Mouse (Mus musculus) neural tube, embryonic 14.5 days (tissue): ENCODE measurements around the gene Mapk3. TPM values are rescaled to one million over a fixed set of nuclear protein-coding genes. Genes with fewer than 3 reads are reported as not detected.
"Not testable (repeated sequence)": the region's sequence is repeated elsewhere in the genome, so short reads cannot be mapped to it uniquely, and the experiment has no call there.

ENCODE experiments used
- ATAC-seq: fragments of 200-750 bp; cut with Nextera tagmentation; 2 replicates; pipeline ENCODE4 v1.8.0; 2017; ENCODE audit warnings: low read depth, mild to moderate bottlenecking, moderate TSS enrichment, moderate library complexity
- H3K27ac ChIP-seq: fragments of 300-500 bp; sonication (generic); 2 replicates; pipeline ENCODE4 v1.5.1; 2014; ENCODE audit warnings: low read depth, mild to moderate bottlenecking, control low read depth, low read length, moderate library complexity, mixed read lengths
- H3K27me3 ChIP-seq: fragments of 300-500 bp; sonication (generic); 2 replicates; pipeline ENCODE4 v1.6.1; 2014; ENCODE audit warnings: low read length; ENCODE audit not compliant: control insufficient read depth, insufficient read depth
- H3K36me3 ChIP-seq: fragments of 300-500 bp; sonication (generic); 2 replicates; pipeline ENCODE4 v1.6.1; 2014; ENCODE audit warnings: low read length, mixed read lengths; ENCODE audit not compliant: control insufficient read depth, insufficient read depth
- H3K4me1 ChIP-seq: fragments of 300-500 bp; sonication (generic); 2 replicates; pipeline ENCODE4 v1.6.1; 2014; ENCODE audit warnings: low read length; ENCODE audit not compliant: control insufficient read depth, insufficient read depth
- H3K4me2 ChIP-seq: fragments of 300-500 bp; sonication (generic); 2 replicates; pipeline ENCODE4 v1.6.1; 2014; ENCODE audit warnings: mild to moderate bottlenecking, low read depth, low read length, control low read depth
- H3K4me3 ChIP-seq: fragments of 300-500 bp; sonication (generic); 2 replicates; pipeline ENCODE4 v1.5.1; 2014; ENCODE audit warnings: low read depth, low read length, control low read depth, mixed read lengths
- H3K9ac ChIP-seq: fragments of 300-500 bp; sonication (generic); replicated peaks from 2 replicates; pipeline ENCODE4 v1.6.1; 2014; ENCODE audit warnings: low read depth, mild to moderate bottlenecking, control low read depth, low read length, mixed read lengths
- H3K9me3 ChIP-seq: fragments of 300-500 bp; sonication (generic); 2 replicates; pipeline ENCODE4 v1.6.1; 2016; ENCODE audit warnings: low read length; ENCODE audit not compliant: control insufficient read depth
- WGBS: fragments of 180-500 bp; shearing (Covaris S2); extraction: QIAGEN DNeasy Blood & Tissue Kit; methylation state at CpG from one replicate; pipeline ENCODE4 v1.1.7; 2014; 5-methylcytosine and 5-hydroxymethylcytosine counted together
- polyA plus RNA-seq: library from polyadenylated mRNA; unstranded; fragments of >200 nt; fragmentation: Nextera tagmentation; extraction: Ambion mirVana; gene quantifications from 2 replicates; pipeline ENCODE4 v1.2.1, GENCODE M21; 2014

Gene Mapk3
- polyA plus RNA-seq, 1 experiment from 2014 or later, result 85.9 TPM

DNA sequence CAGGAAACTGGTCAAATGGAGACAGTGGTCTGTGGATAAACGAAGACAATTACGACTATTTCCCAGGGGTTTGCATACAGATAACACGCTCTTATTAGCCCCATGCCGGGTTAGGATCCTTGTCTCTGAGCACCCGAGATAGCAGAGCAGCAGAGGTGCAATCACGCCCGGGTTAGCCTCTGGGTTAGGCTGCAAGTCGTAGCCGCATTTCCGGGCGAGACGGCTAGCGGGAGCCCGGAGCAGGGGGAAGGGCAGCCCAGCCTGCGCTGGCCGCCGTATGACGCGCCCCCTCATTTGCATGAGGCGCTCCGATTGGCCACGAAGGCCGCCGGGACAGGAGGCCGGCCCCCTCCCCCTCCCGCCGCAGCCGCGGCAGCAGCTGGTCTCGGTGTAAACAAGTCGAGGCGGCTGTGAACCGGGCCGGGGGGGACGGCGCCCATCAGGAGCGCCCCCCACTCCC is 17.2 kb downstream of the Mapk3 start, which contains the start of gene Ypel3:
Ypel3 (plus strand) TSS at position 358 of the 460 bp plus-strand sequence.
- Histone ChIP-seq H3K9ac (peak within 1 kb of the TSS; percentile 92), H3K4me3 (peak within 1 kb of the TSS; percentile 75), H3K27me3 (no peaks in the 10 kb centered on the region), H3K4me2 (peak within 1 kb of the TSS; percentile 88), H3K36me3 (no peaks in the 10 kb centered on the region), H3K4me1 (peaks cover 34% of the 10 kb centered on the region), H3K27ac (peak within 1 kb of the TSS; percentile 69), H3K9me3 (no peaks in the 10 kb centered on the region)
- WGBS, result under 1% methylated on average over 35 of the region's 37 CpGs
- ATAC-seq, result peak; percentile 88

DNA sequence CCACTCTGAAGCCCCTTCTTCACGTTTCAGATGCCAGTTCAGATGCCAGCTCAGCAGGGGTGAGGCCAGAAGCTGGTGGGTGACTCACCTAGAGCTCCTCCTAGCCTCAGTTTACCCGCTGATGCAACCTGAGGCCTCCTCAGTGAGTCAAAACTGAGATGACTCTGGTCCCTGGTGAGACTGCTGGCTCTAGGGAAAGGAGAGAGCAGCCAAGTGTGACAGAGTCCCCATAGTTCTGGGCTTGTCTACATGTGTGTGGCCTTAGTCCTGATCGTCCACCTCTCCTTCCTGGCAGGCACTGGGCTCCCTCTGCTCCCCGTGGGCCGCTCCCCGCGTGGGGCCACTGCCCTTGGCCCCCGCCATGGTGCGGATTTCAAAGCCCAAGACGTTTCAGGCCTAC is 18.1 kb downstream of the Mapk3 start:
- Histone ChIP-seq H3K4me2 (peak overlapping the region; percentile 88), H3K36me3 (no peaks in the 10 kb centered on the region), H3K4me3 (peak overlapping the region; percentile 75), H3K27ac (peak overlapping the region; percentile 69; the same call in 1 of the 2 replicates), H3K9me3 (no peaks in the 10 kb centered on the region), H3K9ac (peak overlapping the region; percentile 92), H3K4me1 (peaks cover 35% of the 10 kb centered on the region), H3K27me3 (no peaks in the 10 kb centered on the region)
- ATAC-seq, result no peak
- WGBS, result 53% methylated on average over 9 of the region's 10 CpGs

DNA sequence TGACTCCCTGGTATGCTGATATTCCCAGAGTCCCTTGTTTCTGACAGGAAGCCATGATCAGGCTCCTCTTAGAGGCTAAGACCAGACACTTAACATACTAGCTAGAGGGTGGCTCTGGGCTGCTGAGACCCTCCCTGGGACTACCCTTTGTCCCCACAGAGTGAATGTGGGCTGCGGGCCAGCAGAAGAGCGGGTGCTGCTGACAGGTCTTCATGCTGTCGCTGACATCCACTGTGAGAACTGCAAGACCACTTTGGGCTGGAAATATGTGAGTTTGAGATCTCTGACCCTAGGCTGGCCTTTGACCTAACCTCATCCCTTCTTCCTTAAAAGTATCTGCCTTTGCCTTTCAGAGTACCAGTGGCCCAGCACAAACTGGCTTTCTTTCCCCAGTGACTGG is 18.7 kb downstream of the Mapk3 start:
- WGBS, result 74% methylated on average over 3 of the region's 3 CpGs
- Histone ChIP-seq H3K4me3 (peak overlapping the region; percentile 75; the same call in 1 of the 2 replicates), H3K36me3 (no peaks in the 10 kb centered on the region; the same call in 1 of the 2 replicates), H3K4me1 (peaks cover 35% of the 10 kb centered on the region), H3K9ac (no peak overlapping the region), H3K9me3 (no peaks in the 10 kb centered on the region), H3K27ac (no peak overlapping the region), H3K27me3 (no peaks in the 10 kb centered on the region), H3K4me2 (peak overlapping the region; percentile 88)
- ATAC-seq, result no peak

DNA sequence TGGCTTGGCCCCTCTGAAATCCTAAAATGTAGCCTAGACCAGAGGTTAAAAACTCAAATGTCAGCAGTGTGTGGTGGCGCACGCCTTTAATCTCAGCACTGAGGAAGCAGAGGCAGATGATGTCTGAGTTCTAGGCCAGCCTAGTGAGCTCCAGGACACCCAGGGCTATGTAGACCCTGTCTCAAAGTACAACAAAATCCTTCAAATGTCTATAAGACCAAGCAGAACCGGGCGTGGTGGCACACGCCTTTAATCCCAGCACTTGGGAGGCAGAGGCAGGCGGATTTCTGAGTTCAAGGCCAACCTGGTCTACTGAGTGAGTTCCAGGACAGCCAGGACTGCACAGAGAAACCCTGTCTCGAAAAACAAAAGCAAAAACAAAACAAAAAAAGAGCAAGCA is 19.7 kb downstream of the Mapk3 start:
- not testable (repeated sequence) for H3K27me3 ChIP-seq, H3K27ac ChIP-seq, H3K36me3 ChIP-seq, ATAC-seq, H3K4me3 ChIP-seq, H3K9me3 ChIP-seq, H3K9ac ChIP-seq, H3K4me2 ChIP-seq
- WGBS, result 92% methylated on average over 7 of the region's 7 CpGs
- H3K4me1 ChIP-seq, result peaks cover 35% of the 10 kb centered on the region

DNA sequence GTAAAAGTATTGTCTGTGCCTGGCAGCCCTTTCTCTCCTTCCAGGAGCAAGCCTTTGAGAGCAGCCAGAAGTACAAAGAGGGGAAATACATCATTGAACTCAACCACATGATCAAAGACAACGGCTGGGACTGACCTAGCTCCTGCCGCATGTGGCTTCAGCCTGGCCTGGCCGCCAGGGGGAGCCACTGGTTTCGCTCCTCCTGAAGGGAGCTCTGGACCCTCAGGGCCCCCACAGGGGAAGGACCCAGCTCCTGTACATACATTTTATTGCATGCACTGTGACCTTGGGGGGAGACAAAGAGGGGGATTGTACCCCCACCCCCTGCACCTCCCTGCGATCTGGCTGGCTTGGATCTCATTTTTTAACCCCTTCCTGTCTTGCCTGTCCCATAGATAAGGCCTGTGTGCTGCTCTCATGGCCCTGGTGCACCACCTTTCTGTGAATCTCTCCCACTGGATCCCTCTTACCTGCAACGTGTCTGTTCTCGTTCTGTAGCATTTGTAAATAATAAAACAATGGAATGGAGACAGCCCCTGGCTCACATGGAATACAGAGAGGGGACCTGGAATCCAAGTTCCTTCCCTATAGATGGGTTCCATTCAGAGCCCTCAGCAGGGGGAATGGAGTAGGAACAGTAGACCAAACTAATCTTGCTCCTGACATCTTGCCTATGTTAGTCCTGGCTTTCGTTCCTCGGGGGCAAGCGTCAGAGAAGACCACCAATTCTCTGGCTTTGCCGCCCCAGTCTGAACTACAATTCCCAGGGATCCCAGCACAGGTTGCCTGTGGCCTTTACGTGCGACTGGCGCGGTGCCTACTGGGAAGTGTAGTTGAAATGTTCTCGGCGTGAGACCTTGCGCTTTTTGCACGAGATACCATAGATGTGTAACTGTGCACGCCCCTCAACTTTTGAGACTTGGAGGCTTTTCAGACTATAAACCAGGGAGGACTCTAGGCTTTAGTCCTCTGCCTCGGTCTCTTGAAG is 20.9 kb downstream of the Mapk3 start:
- peak overlapping the region; percentile 77 for H3K27ac ChIP-seq
- peak overlapping the region; percentile 96 for H3K4me2 ChIP-seq
- H3K4me3 ChIP-seq, result peak overlapping the region; percentile 36
- 3% methylated on average over 21 of the region's 21 CpGs for WGBS
- peak overlapping the region; percentile 56 for H3K9ac ChIP-seq
- no peaks in the 10 kb centered on the region for H3K9me3 ChIP-seq
- no peaks in the 10 kb centered on the region for H3K27me3 ChIP-seq
- H3K4me1 ChIP-seq, result peaks cover 35% of the 10 kb centered on the region
- peaks cover 6% of the 10 kb centered on the region for H3K36me3 ChIP-seq
- peak; percentile 75 for ATAC-seq

DNA sequence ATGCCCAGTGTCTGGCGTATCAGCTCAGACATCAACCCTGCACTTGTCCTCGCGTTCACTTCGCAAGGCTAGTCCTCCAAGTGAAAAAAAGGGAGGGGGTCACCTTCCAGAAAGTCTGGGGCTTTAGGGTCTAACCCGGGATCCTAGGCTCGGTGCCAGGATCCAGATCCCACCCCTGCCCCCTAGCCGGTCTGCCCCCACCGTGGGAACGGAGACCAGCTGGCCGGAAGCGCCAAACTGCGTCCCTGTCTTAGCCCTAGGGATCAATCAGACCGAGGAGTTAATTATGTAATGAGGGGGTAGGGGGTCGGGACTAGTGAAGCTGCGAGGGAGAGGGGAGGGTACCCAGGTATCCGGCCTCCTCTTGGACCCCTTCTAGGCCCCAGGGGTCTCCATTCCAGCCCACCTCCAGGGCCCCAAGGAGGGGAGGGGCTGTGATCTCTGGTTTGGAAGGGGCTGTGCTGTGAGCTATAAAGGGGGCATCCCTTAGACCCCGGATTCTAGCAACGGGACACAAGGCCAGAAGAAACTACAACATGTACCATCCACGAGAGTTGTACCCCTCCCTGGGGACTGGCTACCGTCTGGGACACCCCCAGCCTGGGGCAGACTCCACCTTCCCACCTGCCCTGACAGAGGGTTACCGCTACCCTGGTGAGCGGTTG is 21.7 kb downstream of the Mapk3 start, which contains the start of gene Tbx6:
Tbx6 (plus strand) TSS at position 513 of the 665 bp plus-strand sequence.
- Histone ChIP-seq H3K4me1 (peaks cover 29% of the 10 kb centered on the region), H3K27ac (peak within 1 kb of the TSS; percentile 77), H3K9me3 (no peaks in the 10 kb centered on the region), H3K27me3 (no peaks in the 10 kb centered on the region), H3K9ac (peak within 1 kb of the TSS; percentile 56), H3K36me3 (peaks cover 14% of the 10 kb centered on the region), H3K4me2 (peak within 1 kb of the TSS; percentile 96), H3K4me3 (peak within 1 kb of the TSS; percentile 36)
- ATAC-seq, result 0 out of 2 replicates have a peak, but pooled peaks have one; percentile 0
- 5% methylated on average over 22 of the region's 22 CpGs for WGBS

DNA sequence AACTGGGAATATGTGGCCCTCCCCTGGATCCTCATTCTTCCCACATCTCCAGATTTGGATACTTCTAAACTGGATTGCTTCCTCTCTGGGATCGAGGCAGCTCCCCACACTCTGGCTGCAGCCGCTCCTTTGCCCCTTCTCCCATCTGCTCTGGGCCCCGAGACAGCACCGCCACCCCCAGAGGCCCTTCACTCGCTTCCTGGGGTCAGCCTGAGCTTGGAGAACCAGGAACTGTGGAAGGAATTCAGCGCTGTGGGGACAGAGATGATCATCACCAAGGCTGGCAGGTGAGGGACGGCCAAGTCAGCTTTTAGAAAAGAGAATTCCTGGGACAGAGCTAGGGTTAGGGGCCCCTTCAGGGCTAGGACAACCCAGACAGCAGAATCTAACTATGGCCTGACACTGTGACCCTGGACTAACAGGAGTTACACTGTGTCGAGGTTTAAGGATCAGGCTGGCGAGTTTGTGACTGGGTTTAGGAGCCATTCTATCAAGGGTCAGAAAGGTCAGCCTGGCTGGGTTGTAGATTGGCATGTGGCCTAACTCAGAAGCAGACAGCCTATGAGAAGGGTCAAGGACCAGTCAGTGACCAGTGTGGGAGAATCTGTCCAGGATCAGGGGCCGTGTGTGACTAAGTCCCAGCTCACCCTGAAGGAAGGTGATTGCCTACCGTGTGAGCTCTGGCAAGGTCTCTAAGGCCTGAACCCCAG is 22.4 kb downstream of the Mapk3 start:
- peaks cover 27% of the 10 kb centered on the region for H3K4me1 ChIP-seq
- peaks cover 21% of the 10 kb centered on the region for H3K36me3 ChIP-seq
- 37% methylated on average over 11 of the region's 11 CpGs for WGBS
- no peak overlapping the region for H3K27ac ChIP-seq
- 0 out of 2 replicates have a peak overlapping the region, but pooled peaks have one; percentile 56 for H3K9ac ChIP-seq
- H3K27me3 ChIP-seq, result no peaks in the 10 kb centered on the region
- no peak overlapping the region; the same call in 1 of the 2 replicates for H3K4me3 ChIP-seq
- H3K4me2 ChIP-seq, result peak overlapping the region; percentile 96; the same call in 1 of the 2 replicates
- ATAC-seq, result no peak
- H3K9me3 ChIP-seq, result no peaks in the 10 kb centered on the region

DNA sequence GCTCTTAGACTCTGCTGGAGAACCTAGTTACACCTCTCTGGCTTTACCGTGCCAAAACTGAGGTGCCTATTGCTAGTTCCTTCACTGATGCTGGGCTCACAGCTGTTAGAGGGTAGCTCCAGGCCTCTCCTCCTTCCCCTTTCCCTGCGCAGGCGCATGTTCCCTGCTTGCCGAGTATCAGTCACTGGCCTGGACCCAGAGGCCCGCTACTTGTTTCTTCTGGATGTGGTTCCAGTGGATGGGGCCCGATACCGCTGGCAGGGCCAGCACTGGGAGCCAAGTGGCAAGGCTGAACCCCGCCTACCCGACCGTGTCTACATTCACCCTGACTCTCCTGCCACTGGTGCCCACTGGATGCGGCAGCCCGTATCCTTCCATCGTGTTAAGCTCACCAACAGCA is 23.3 kb downstream of the Mapk3 start:
- H3K36me3 ChIP-seq, result peaks cover 29% of the 10 kb centered on the region
- no peak overlapping the region for H3K9ac ChIP-seq
- 84% methylated on average over 13 of the region's 13 CpGs for WGBS
- H3K9me3 ChIP-seq, result no peaks in the 10 kb centered on the region
- peaks cover 20% of the 10 kb centered on the region for H3K4me1 ChIP-seq
- H3K4me2 ChIP-seq, result no peak overlapping the region
- no peak for ATAC-seq
- no peaks in the 10 kb centered on the region for H3K27me3 ChIP-seq
- H3K4me3 ChIP-seq, result no peak overlapping the region
- H3K27ac ChIP-seq, result no peak overlapping the region
